Mouse (Mus musculus) brain, embryonic 14.5 days (tissue): ENCODE measurements around the gene Hs6st1.

Experiments
- CTCF ChIP-seq: fragments of 200-500 bp; IDR thresholded peaks from 2 replicates; pipeline ENCODE4 v1.5.1; 2012; ENCODE audit warnings: inconsistent platforms, mild to moderate bottlenecking, moderate library complexity, borderline replicate concordance; ENCODE audit not compliant: insufficient read depth, insufficient read length; ENCODE audit errors: extremely low read depth
- POLR2A ChIP-seq: fragments of 200-500 bp; IDR thresholded peaks from 2 replicates; pipeline ENCODE4 v1.6.1; 2012; ENCODE audit warnings: mild to moderate bottlenecking, inconsistent platforms, borderline replicate concordance; ENCODE audit not compliant: poor library complexity, insufficient read depth, insufficient read length, severe bottlenecking; ENCODE audit errors: extremely low read depth

DNA sequence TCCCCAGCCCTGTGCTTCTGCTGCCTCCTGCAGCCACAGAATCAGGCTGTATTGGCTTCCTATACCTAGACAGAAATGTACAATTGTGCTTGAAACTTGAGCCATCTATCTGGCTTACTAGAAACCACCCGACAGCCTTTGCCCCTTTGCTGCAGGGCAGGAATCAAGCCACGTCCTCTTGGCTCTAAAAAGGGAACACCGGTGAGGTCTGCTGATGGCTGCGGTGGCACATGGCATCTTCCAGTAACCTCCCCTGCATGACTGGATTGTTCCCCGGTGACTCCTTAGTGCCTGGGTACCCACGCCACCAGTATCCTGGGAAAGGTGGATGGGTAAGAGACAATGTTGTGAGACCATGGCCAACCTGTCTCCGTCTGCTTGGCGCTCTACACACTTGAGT, 5.4 kb downstream of the Hs6st1 start:
- TF ChIP-seq CTCF: no peak
- no peak for TF ChIP-seq POLR2A
